Mouse (Mus musculus) kidney, adult 2 months (tissue): ENCODE data around the gene Stt3b.

Experiments
- CTCF ChIP-seq: fragments of 200-500 bp; conservative IDR thresholded peaks from 2 replicates; pipeline ENCODE4 v1.5.1; 2011; ENCODE audit warnings: low read depth, mild to moderate bottlenecking, control low read depth, low read length, moderate library complexity, mixed read lengths; ENCODE audit not compliant: insufficient read depth, insufficient read length
- POLR2A ChIP-seq: fragments of 200-500 bp; IDR thresholded peaks from one replicate; pipeline ENCODE4 v1.6.1; 2011; ENCODE audit warnings: low read depth, low read length, control low read depth

DNA sequence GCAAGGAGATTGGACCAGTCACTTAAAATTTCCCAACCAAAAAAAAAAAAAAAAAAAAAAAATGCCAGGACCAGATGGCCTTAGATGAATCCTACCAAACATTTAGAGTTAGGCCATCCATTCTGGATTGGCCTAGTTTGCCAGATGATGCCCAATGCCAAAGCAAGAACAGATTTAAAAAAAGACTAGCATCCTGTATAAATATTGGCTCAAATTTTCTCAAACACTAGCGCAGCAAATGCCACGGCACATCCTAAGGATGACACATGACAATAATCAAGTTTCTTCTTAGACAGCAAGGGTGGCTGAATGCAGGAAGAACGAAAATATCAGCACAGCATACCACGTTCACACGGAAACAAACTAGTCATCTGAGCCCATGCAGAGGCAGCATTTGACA, 76.5 kb downstream of the Stt3b start:
- TF ChIP-seq CTCF, result no peak
- TF ChIP-seq POLR2A, result no peak
